Mouse (Mus musculus) limb, embryonic 11.5 days (tissue): ENCODE measurements at regions not wholly inside any gene's neighbourhood (a gene's known extent, or its start where the extent isn't known, plus 50 kb on each side); places are given as distances from the start of the nearest gene placed in this dataset.
A peak's percentile ranks its signal among the peaks of the same experiment; 100 is the strongest.

Experiments
- ATAC-seq: fragments of 200-750 bp; cut with Nextera tagmentation; 2 replicates; pipeline ENCODE4 v1.8.0; 2017; ENCODE audit warnings: low read depth; ENCODE audit not compliant: insufficient number of reproducible peaks, low FRiP score, low TSS enrichment
- DNase-seq: peaks from one replicate; pipeline ENCODE4 v3.0.0-alpha.2; 2015; ENCODE audit warnings: low spot score
- H3K27ac ChIP-seq: fragments of 300-500 bp; sonication (generic); replicated peaks from 2 replicates; pipeline ENCODE4 v1.5.1; 2014; ENCODE audit warnings: low read depth, mild to moderate bottlenecking, low read length
- H3K27me3 ChIP-seq: fragments of 300-500 bp; sonication (generic); 2 replicates; pipeline ENCODE4 v1.6.1; 2014; ENCODE audit warnings: mild to moderate bottlenecking, low read length, mixed read lengths; ENCODE audit not compliant: control insufficient read depth, insufficient read depth
- H3K36me3 ChIP-seq: fragments of 300-500 bp; sonication (generic); 2 replicates; pipeline ENCODE4 v1.6.1; 2014; ENCODE audit warnings: mild to moderate bottlenecking, low read length, moderate library complexity, mixed read lengths; ENCODE audit not compliant: control insufficient read depth, insufficient read depth
- H3K4me1 ChIP-seq: fragments of 300-500 bp; sonication (generic); 2 replicates; pipeline ENCODE4 v1.6.1; 2014; ENCODE audit warnings: low read length, mixed read lengths; ENCODE audit not compliant: control insufficient read depth, insufficient read depth
- H3K4me2 ChIP-seq: fragments of 300-500 bp; sonication (generic); 2 replicates; pipeline ENCODE4 v1.6.1; 2014; ENCODE audit warnings: low read depth, mild to moderate bottlenecking, moderate library complexity; ENCODE audit not compliant: severe bottlenecking
- H3K4me3 ChIP-seq: fragments of 300-500 bp; sonication (generic); 2 replicates; pipeline ENCODE4 v1.5.1; 2014; ENCODE audit warnings: low read depth, low read length
- H3K9ac ChIP-seq: fragments of 300-500 bp; sonication (generic); 2 replicates; pipeline ENCODE4 v1.6.1; 2014; ENCODE audit warnings: mild to moderate bottlenecking, low read length
- H3K9me3 ChIP-seq: fragments of 300-500 bp; sonication (generic); 2 replicates; pipeline ENCODE4 v1.6.1; 2016; ENCODE audit warnings: low read length; ENCODE audit not compliant: control insufficient read depth
- WGBS: fragments of 180-500 bp; shearing (Covaris S2); extraction: QIAGEN DNeasy Blood & Tissue Kit; methylation state at CpG from one replicate; pipeline ENCODE4 v1.1.7; 2014; 5-methylcytosine and 5-hydroxymethylcytosine counted together

- no peak overlapping the region for H3K4me3 ChIP-seq
- DNase-seq = no peak
- no peak overlapping the region for H3K9ac ChIP-seq
- no peak overlapping the region for H3K4me2 ChIP-seq
- WGBS = 34% methylated on average over 8 of the region's 8 CpGs
- no peak overlapping the region for H3K27ac ChIP-seq
- ATAC-seq = no peak
- peaks cover 4% of the 10 kb centered on the region; the same call in 1 of the 2 replicates for H3K4me1 ChIP-seq
- H3K9me3 ChIP-seq = no peaks in the 10 kb centered on the region
- no peaks in the 10 kb centered on the region for H3K27me3 ChIP-seq
- no peaks in the 10 kb centered on the region for H3K36me3 ChIP-seq
These were observed 286.0 kb upstream of the Tle4 start for GRCm38 (mm10) chr19:14883707-14884421.

- Histone ChIP-seq H3K4me3 (no peak overlapping the region), H3K4me1 (peaks cover 4% of the 10 kb centered on the region; the same call in 1 of the 2 replicates), H3K9ac (no peak overlapping the region), H3K4me2 (no peak overlapping the region), H3K27me3 (no peaks in the 10 kb centered on the region), H3K27ac (no peak overlapping the region), H3K36me3 (no peaks in the 10 kb centered on the region), H3K9me3 (no peaks in the 10 kb centered on the region)
- 80% methylated on average over 4 of the region's 4 CpGs for WGBS
- DNase-seq = no peak
- no peak for ATAC-seq
These were observed 283.0 kb upstream of the Tle4 start for GRCm38 (mm10) chr19:14880818-14881217.

GRCm38 (mm10) chr19:14873986-14874385, 276.1 kb upstream of the Tle4 start:
- ATAC-seq = no peak
- Histone ChIP-seq H3K36me3 (no peaks in the 10 kb centered on the region), H3K4me2 (no peak overlapping the region), H3K4me1 (peaks cover 5% of the 10 kb centered on the region; the same call in 1 of the 2 replicates), H3K27me3 (no peaks in the 10 kb centered on the region), H3K9me3 (no peaks in the 10 kb centered on the region), H3K4me3 (no peak overlapping the region), H3K9ac (no peak overlapping the region), H3K27ac (no peak overlapping the region)
- no peak for DNase-seq
- WGBS = 89% methylated on average over 1 of the region's 1 CpGs

GRCm38 (mm10) chr19:14871178-14871867, 273.5 kb upstream of the Tle4 start:
- no peak overlapping the region for H3K9ac ChIP-seq
- no peaks in the 10 kb centered on the region for H3K36me3 ChIP-seq
- no peak overlapping the region for H3K27ac ChIP-seq
- H3K4me1 ChIP-seq = peaks cover 5% of the 10 kb centered on the region; the same call in 1 of the 2 replicates
- ATAC-seq = no peak
- H3K4me3 ChIP-seq = no peak overlapping the region
- no peak overlapping the region for H3K4me2 ChIP-seq
- DNase-seq = no peak
- WGBS = 8% methylated on average over 7 of the region's 7 CpGs
- H3K27me3 ChIP-seq = no peaks in the 10 kb centered on the region
- H3K9me3 ChIP-seq = no peaks in the 10 kb centered on the region

GRCm38 (mm10) chr19:14862654-14863468, 265.0 kb upstream of the Tle4 start:
- no peaks in the 10 kb centered on the region for H3K9me3 ChIP-seq
- H3K4me1 ChIP-seq = peaks cover 7% of the 10 kb centered on the region
- no peak overlapping the region for H3K4me2 ChIP-seq
- no peak overlapping the region for H3K27ac ChIP-seq
- 26% methylated on average over 13 of the region's 13 CpGs for WGBS
- H3K27me3 ChIP-seq = no peaks in the 10 kb centered on the region
- DNase-seq (peak; percentile 48), ATAC-seq (no peak)
- no peaks in the 10 kb centered on the region for H3K36me3 ChIP-seq
- H3K4me3 ChIP-seq = no peak overlapping the region
- no peak overlapping the region for H3K9ac ChIP-seq

- no peak overlapping the region for H3K4me2 ChIP-seq
- H3K4me3 ChIP-seq = no peak overlapping the region
- 42% methylated on average over 2 of the region's 2 CpGs for WGBS
- H3K9ac ChIP-seq = no peak overlapping the region
- H3K9me3 ChIP-seq = no peaks in the 10 kb centered on the region
- no peaks in the 10 kb centered on the region for H3K4me1 ChIP-seq
- ATAC-seq (no peak), DNase-seq (no peak)
- H3K36me3 ChIP-seq = no peaks in the 10 kb centered on the region
- no peaks in the 10 kb centered on the region for H3K27me3 ChIP-seq
- no peak overlapping the region for H3K27ac ChIP-seq
These were observed 257.2 kb upstream of the Tle4 start for GRCm38 (mm10) chr19:14855036-14855435.

GRCm38 (mm10) chr19:14853416-14853815, 255.6 kb upstream of the Tle4 start:
- Histone ChIP-seq H3K27ac (no peak overlapping the region), H3K4me2 (no peak overlapping the region), H3K9me3 (no peaks in the 10 kb centered on the region), H3K9ac (no peak overlapping the region), H3K27me3 (no peaks in the 10 kb centered on the region), H3K36me3 (no peaks in the 10 kb centered on the region), H3K4me3 (no peak overlapping the region), H3K4me1 (no peaks in the 10 kb centered on the region)
- DNase-seq (no peak), ATAC-seq (no peak)
- 36% methylated on average over 4 of the region's 4 CpGs for WGBS

GRCm38 (mm10) chr19:14849561-14849960, 251.7 kb upstream of the Tle4 start:
- Histone ChIP-seq H3K4me2 (no peak overlapping the region), H3K9me3 (no peaks in the 10 kb centered on the region), H3K27ac (no peak overlapping the region), H3K36me3 (no peaks in the 10 kb centered on the region), H3K27me3 (no peaks in the 10 kb centered on the region; the same call in 1 of the 2 replicates), H3K4me3 (no peak overlapping the region), H3K4me1 (no peaks in the 10 kb centered on the region), H3K9ac (no peak overlapping the region)
- ATAC-seq = no peak
- 71% methylated on average over 1 of the region's 1 CpGs for WGBS
- no peak for DNase-seq
